Comparison of ENCODE assay signal across 8 mouse cellular contexts in the genomic region with DNA sequence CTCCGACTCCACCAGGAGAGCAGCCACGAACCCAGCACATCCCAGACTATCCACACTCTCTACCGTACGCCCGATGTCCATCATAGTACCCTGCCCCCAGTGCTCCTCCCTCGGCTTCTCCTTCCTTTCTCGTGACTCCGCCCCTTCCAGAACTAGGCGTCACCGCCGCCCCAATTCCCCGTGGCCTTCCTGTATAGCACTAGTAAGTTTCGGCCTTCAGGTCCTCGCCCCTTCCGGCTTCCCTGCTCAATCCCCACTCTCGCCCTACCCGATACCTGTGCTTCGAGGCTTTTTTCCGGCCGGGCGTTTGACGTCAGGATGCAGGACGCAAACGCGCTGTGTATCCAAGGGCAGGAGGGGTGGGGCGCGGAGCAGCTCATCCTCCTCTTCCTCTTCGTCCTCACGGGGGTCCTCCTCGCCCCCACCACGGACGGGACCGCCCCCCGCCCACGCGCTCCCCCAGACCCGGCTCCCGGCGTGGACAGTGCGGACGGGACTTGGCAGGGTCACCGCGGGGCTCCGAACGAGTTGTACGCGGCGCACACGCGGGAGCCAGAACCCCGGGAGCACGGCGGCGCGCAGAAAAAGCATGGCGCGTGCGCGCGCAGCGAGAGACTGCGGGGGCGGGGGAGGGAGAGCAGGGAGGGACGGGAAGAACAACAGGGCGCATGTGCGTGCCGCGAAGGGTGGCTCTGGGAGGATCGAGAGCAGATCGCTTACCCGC. TPM values are rescaled to one million over a fixed set of nuclear protein-coding genes. Genes with fewer than 3 reads are reported as not detected.
DNase-seq lines count a peak whose midpoint lies in the region; ATAC-seq lines count a peak whose summit lies in the region.

A gene (minus strand): TSS at position 617 of the 724 bp plus-strand sequence.

- peak within 1 kb of the TSS; percentile 78 for H3K4me3 ChIP-seq in hindbrain, embryonic 12.5 days

- H3K4me1 ChIP-seq in hindbrain, embryonic 12.5 days: peaks cover 15% of the 10 kb centered on the region

- H3K4me2 ChIP-seq in hindbrain, embryonic 12.5 days (replicated peaks): peak within 1 kb of the TSS; percentile 75

- H3K9ac ChIP-seq in hindbrain, embryonic 12.5 days: peak within 1 kb of the TSS; percentile 81

- peak; percentile 83 for ATAC-seq in hindbrain, embryonic 12.5 days (ENCODE audit: low FRiP score)

- H3K27me3 ChIP-seq in hindbrain, embryonic 12.5 days: no peaks in the 10 kb centered on the region

- peak within 1 kb of the TSS; percentile 97 for H3K27ac ChIP-seq in hindbrain, embryonic 12.5 days

- 1% methylated on average over 67 of the region's 71 CpGs for WGBS in hindbrain, embryonic 12.5 days

- peaks cover 40% of the 10 kb centered on the region for H3K36me3 ChIP-seq in hindbrain, embryonic 12.5 days

- DNase-seq in NIH3T3 (ENCODE audit: low read depth): peak; percentile 99
- DNase-seq in cerebellum, postnatal 10 days: peak; percentile 97 to 98
- peak; percentile 94 for DNase-seq in frontal cortex, postnatal 10 days (ENCODE audit: low spot score in 2 of 2)
- peak; percentile 94 to 96 for DNase-seq in layer of hippocampus, postnatal 14 days (ENCODE audit: low spot score in 2 of 2)
- peak; percentile 97 for DNase-seq in lung, postnatal 14 days
- peak; percentile 90 for DNase-seq in retina, adult 2 months (ENCODE audit: low read depth, low spot score)
- DNase-seq in thymus, postnatal 36 days: peak; percentile 93 to 97

- no peaks in the 10 kb centered on the region for H3K9me3 ChIP-seq in hindbrain, embryonic 12.5 days (replicated peaks)

RNA-seq across cellular contexts. Expression of the gene that starts here (rescaled TPM):
- polyA plus RNA-seq in hindbrain, embryonic 12.5 days (2016; fragmentation: Nextera tagmentation; extraction: Ambion mirVana): 53.7 and 55.8 TPM in 2 replicates
- 10 to 100 TPM; 76.3 to 84.0 TPM for total RNA-seq in layer of hippocampus, postnatal 14 days (2021)

Comparison
In these comparisons a context has a peak if more than half of its experiments do, and no peak if none do; other contexts are left out.
1. Peak in every context shown above with its lines: DNase-seq, ATAC-seq, H3K4me3 ChIP-seq and H3K27ac ChIP-seq.